Mouse (Mus musculus) monocyte, adult 2 months (primary cell): Measurements from ENCODE around the gene Stap2.

Experiments used
- DNase-seq, 2 experiments: peaks; one replicate each; pipeline ENCODE4 v3.0.0; 2022; ENCODE audit warnings: low spot score in 2 of 2, low read depth in 1 of 2

Gene Stap2

GRCm38 (mm10) chr17:56005415-56006061 lies at the start of gene Stap2, which contains the start of gene Mpnd:
Gene Stap2, minus strand, starts transcription at chr17:56005584.
Gene Mpnd, plus strand, starts transcription at chr17:56005711.
- no peak for DNase-seq

GRCm38 (mm10) chr17:56054938-56055337 lies 49.6 kb upstream of the Stap2 start:
- DNase-seq, result no peak

GRCm38 (mm10) chr17:56051369-56051768 lies 46.0 kb upstream of the Stap2 start:
- DNase-seq, result no peak

- no peak for DNase-seq
Measured at GRCm38 (mm10) chr17:56040857-56041163, 35.4 kb upstream of the Stap2 start.

GRCm38 (mm10) chr17:56040030-56040856 lies 34.9 kb upstream of the Stap2 start, which contains the start of gene Chaf1a:
Gene Chaf1a, plus strand, starts transcription at chr17:56040439.
- DNase-seq, result peak; percentile 89 to 90

GRCm38 (mm10) chr17:56039345-56039744 lies 34.0 kb upstream of the Stap2 start:
- no peak for DNase-seq

- DNase-seq, result no peak
Measured at GRCm38 (mm10) chr17:56038583-56039261, 33.3 kb upstream of the Stap2 start.

- no peak for DNase-seq
Measured at GRCm38 (mm10) chr17:56036901-56037287, 31.5 kb upstream of the Stap2 start.

GRCm38 (mm10) chr17:56036176-56036900 lies 31.0 kb upstream of the Stap2 start, which contains the start of gene Sh3gl1:
Gene Sh3gl1, minus strand, starts transcription at chr17:56036635.
- peak; percentile 98 to 99 for DNase-seq

GRCm38 (mm10) chr17:56035216-56035615 lies 29.8 kb upstream of the Stap2 start:
- DNase-seq, result no peak

GRCm38 (mm10) chr17:56034726-56035100 lies 29.3 kb upstream of the Stap2 start:
- DNase-seq, result no peak

- no peak for DNase-seq
Measured at GRCm38 (mm10) chr17:56034040-56034725, 28.8 kb upstream of the Stap2 start.

- DNase-seq, result no peak
Measured at GRCm38 (mm10) chr17:56032831-56033230, 27.4 kb upstream of the Stap2 start.

- no peak for DNase-seq
Measured at GRCm38 (mm10) chr17:56032127-56032733, 26.8 kb upstream of the Stap2 start.

- no peak for DNase-seq
Measured at GRCm38 (mm10) chr17:56031431-56031830, 26.0 kb upstream of the Stap2 start.

- no peak for DNase-seq
Measured at GRCm38 (mm10) chr17:56030919-56031318, 25.5 kb upstream of the Stap2 start.

GRCm38 (mm10) chr17:56030238-56030870 lies 25.0 kb upstream of the Stap2 start:
- no peak for DNase-seq

GRCm38 (mm10) chr17:56027801-56028441 lies 22.5 kb upstream of the Stap2 start:
- DNase-seq, result no peak

- no peak for DNase-seq
Measured at GRCm38 (mm10) chr17:56026881-56027280, 21.5 kb upstream of the Stap2 start.
